ENCODE assay signal across 12 mouse cellular contexts in the genomic region with DNA sequence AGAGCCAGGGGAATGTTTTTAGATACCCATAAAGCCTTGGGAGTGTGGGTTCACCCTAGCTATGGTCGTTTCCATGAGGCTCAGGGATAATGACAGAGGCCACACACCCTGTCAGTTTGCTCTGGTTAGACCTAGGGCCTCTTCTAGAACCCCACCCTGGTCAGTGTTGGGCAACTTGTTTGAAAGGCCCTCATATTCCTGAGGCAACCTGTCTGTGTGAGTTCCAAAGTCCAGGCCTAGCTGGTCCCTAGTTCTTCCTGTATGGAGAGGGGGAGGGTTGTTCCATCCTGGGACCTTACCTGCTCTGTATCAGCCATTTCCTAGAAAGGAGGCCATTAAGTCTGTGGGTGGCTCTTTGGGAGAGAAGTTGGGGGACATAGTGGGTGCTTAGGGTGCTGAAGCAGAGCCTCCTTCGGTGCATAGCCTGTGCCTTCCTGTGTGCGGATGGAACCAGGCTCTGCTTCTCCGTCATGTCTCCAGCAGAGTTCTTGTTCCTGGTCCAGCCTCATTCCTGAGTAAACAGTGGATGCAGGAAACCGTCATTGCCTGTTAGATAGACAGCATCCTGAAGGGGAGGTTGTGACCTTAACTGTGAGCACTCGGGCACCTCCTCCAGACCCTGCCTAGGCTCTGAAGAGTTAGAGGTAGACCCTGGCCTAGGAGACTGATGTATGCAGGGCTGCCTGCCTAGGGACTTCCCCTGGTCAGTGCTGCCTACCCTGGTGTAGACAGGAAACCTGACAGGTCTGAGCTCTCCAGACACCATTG. TPM values are rescaled to one million over a fixed set of nuclear protein-coding genes. Genes with fewer than 3 reads are reported as not detected.
DNase-seq lines count a peak whose midpoint lies in the region; ATAC-seq lines count a peak whose summit lies in the region.
"Had no signal": no experiment of that assay in that cellular context is flagged by ENCODE, and none has a peak within 500 bp of the region (broad histone marks: within the 10 kb centered on the region; RNA-seq: fewer than 3 reads in every experiment).

No protein-coding gene starts in this region.

- H3K27ac ChIP-seq in intestine, embryonic 14.5 days (ENCODE audit: low read depth), result no peak overlapping the region; the same call in 1 of the 2 replicates
- H3K27ac ChIP-seq in liver, embryonic 15.5 days (replicated peaks), result peak overlapping the region; percentile 61
- H3K27ac ChIP-seq: hindbrain, embryonic 12.5 days had no signal

- H3K36me3 ChIP-seq in intestine, embryonic 14.5 days (ENCODE audit: control insufficient read depth, insufficient read depth, low read length), result no peaks in the 10 kb centered on the region
- no peaks in the 10 kb centered on the region for H3K36me3 ChIP-seq in liver, embryonic 15.5 days (replicated peaks)
- H3K36me3 ChIP-seq: hindbrain, embryonic 12.5 days had no signal

- no peaks in the 10 kb centered on the region for H3K27me3 ChIP-seq in intestine, embryonic 14.5 days (replicated peaks; ENCODE audit: control insufficient read depth, insufficient read depth, low read length)
- H3K27me3 ChIP-seq in liver, embryonic 15.5 days, result peaks cover 20% of the 10 kb centered on the region

- H3K4me1 ChIP-seq in intestine, embryonic 14.5 days (replicated peaks; ENCODE audit: control insufficient read depth, insufficient read depth, low read length), result peaks cover 49% of the 10 kb centered on the region
- H3K4me1 ChIP-seq in liver, embryonic 15.5 days (replicated peaks), result peaks cover 40% of the 10 kb centered on the region

- no peak overlapping the region for H3K9ac ChIP-seq in intestine, embryonic 14.5 days (ENCODE audit: low read length)
- H3K9ac ChIP-seq in liver, embryonic 15.5 days, result no peak overlapping the region
- H3K9ac ChIP-seq: hindbrain, embryonic 12.5 days had no signal

- no peaks in the 10 kb centered on the region for H3K9me3 ChIP-seq in intestine, embryonic 14.5 days (ENCODE audit: control insufficient read depth, low read length)
- no peaks in the 10 kb centered on the region for H3K9me3 ChIP-seq in liver, embryonic 15.5 days (replicated peaks)
- H3K9me3 ChIP-seq: hindbrain, embryonic 12.5 days had no signal

- H3K4me3 ChIP-seq in intestine, embryonic 14.5 days (ENCODE audit: low read depth, low read length), result no peak overlapping the region
- H3K4me3 ChIP-seq in liver, embryonic 15.5 days (replicated peaks), result no peak overlapping the region
- H3K4me3 ChIP-seq: hindbrain, embryonic 12.5 days had no signal

- no peak overlapping the region for H3K4me2 ChIP-seq in intestine, embryonic 14.5 days (ENCODE audit: low read length)
- no peak overlapping the region for H3K4me2 ChIP-seq in liver, embryonic 15.5 days
- H3K4me2 ChIP-seq: hindbrain, embryonic 12.5 days had no signal

- peak; percentile 53 for DNase-seq in kidney, adult 9 months
- DNase-seq in kidney, postnatal 4 days, result no peak
- peak; percentile 67 for DNase-seq in heart, adult 8-10 months (ENCODE audit: low spot score)
- no peak for DNase-seq in intestine, embryonic 14.5 days (ENCODE audit: low spot score)
- no peak for DNase-seq in right cerebral cortex, postnatal 4 days
- no peak for DNase-seq in frontal cortex, adult 2 months (ENCODE audit: extremely low spot score in 1 of 2, low spot score in 1 of 2)
- no peak for DNase-seq in cerebellum, postnatal 10 days
- DNase-seq: right cerebral cortex, postnatal 14 days; thymus, postnatal 36 days had no signal

- peak; percentile 21; the same call in 1 of the 2 replicates for ATAC-seq in intestine, embryonic 14.5 days (replicated peaks; ENCODE audit: low FRiP score, low TSS enrichment, low read depth)
- ATAC-seq in liver, embryonic 15.5 days (ENCODE audit: insufficient read depth), result peak; percentile 79
- ATAC-seq: forebrain, embryonic 16.5 days had no signal

- 52% methylated on average over 6 of the region's 6 CpGs for whole genome bisulfite sequencing in intestine, embryonic 14.5 days
- 47% methylated on average over 6 of the region's 6 CpGs for WGBS in liver, embryonic 15.5 days (ENCODE audit: insufficient replicate concordance)

RNA-seq across cellular contexts. Expression of a gene that starts 59.0 kb away (rescaled TPM):
- 10 to 100 TPM; 41.4 to 47.5 (median 46.5) TPM for total RNA-seq in heart, adult 8-10 months (2022)
- polyA plus RNA-seq in intestine, embryonic 14.5 days (2014; fragmentation: Nextera tagmentation; extraction: Ambion mirVana), result 43.3 and 47.8 TPM in 2 replicates
- 5.3 and 7.7 TPM in 2 replicates for polyA plus RNA-seq in liver, embryonic 15.5 days (2015; fragmentation: Nextera tagmentation; extraction: Ambion mirVana)
- 73.9 and 77.2 TPM in 2 replicates for polyA plus RNA-seq in frontal cortex, adult 2 months (2012; rRNA removed)

Comparison
In these comparisons a context has a peak if more than half of its experiments do, and no peak if none do; other contexts are left out.
1. DNase-seq: peak in kidney, adult 9 months (single experiment) and heart, adult 8-10 months (single experiment); none in kidney, postnatal 4 days (0 of 2), intestine, embryonic 14.5 days (single experiment), right cerebral cortex, postnatal 4 days (single experiment), frontal cortex, adult 2 months (0 of 2) and cerebellum, postnatal 10 days (0 of 2).